Mouse (Mus musculus) small intestine, adult 2 months (tissue): ENCODE measurements around the gene Tor1b.

Source experiments
- CTCF ChIP-seq: fragments of 200-500 bp; IDR thresholded peaks from 2 replicates; pipeline ENCODE4 v1.5.1; 2012; ENCODE audit warnings: low read depth, mild to moderate bottlenecking, control low read depth, inconsistent platforms, low read length, moderate library complexity, mixed read lengths; ENCODE audit not compliant: insufficient replicate concordance, insufficient read length; ENCODE audit errors: extremely low read depth
- POLR2A ChIP-seq: fragments of 200-500 bp; IDR thresholded peaks from 2 replicates; pipeline ENCODE4 v1.6.1; 2012; ENCODE audit warnings: low read depth, mild to moderate bottlenecking, control low read depth, inconsistent platforms, low read length, moderate library complexity

- TF ChIP-seq CTCF = no peak
- no peak for TF ChIP-seq POLR2A
Measured at GRCm38 (mm10) chr2:30995432-30995996, 42.8 kb downstream of the Tor1b start.
